Mouse (Mus musculus) heart, postnatal 14 days (tissue): ENCODE measurements at regions not wholly inside any gene's neighbourhood (a gene's known extent, or its start where the extent isn't known, plus 50 kb on each side); places are given as distances from the start of the nearest gene placed in this dataset.
"Not testable (repeated sequence)": the region's sequence is repeated elsewhere in the genome, so short reads cannot be mapped to it uniquely, and the experiment has no call there.

Experiments
- DNase-seq, 2 experiments: peaks; one replicate each; pipeline ENCODE4 v3.0.0; 2021 to 2022
- intact Hi-C: fragments of 180-260 bp; cut with DNase I; formaldehyde crosslinking; loops from one replicate; pipeline ENCODE4 v1.15.1; 2025

DNA sequence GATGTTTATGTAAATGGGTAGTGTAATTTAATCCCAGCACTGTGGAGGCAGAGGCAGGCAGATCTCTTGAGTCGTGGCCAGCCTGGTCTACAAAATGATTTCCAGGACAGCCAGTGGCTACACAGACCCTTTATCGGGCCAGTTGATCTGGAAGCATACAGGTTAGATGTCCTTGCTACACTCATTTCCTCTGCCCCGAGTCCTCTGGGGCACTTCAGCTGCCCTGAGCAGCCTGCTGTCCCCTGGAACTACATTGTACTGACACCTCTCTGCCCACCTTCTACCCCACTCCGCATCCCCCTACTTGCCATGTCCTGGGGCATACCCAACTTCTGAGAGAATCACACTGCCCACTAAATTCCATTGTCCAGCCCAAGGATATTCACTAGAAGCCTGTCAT is 60.6 kb upstream of the Helt start:
- no peak for DNase-seq
- intact Hi-C loops = no loop called here

DNA sequence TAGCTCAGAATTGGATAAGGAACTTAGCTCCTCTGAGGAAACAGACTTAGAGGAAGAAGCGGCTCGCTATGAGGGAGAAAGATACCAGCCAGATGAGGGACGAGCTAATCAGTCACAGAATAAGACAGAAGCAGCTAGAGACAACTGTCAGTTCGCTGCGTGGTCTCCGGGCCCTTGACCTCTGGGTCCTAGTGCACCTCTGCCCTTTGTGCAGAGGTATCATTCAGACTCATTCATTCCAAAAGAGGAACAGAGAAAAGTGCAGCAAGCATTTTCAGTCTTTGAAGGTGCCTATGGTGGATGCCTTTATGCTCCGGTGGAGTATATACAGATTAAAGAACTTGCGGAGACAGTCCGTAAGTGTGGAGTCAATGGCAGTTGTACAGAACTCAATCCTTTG is 63.5 kb upstream of the Helt start:
- intact Hi-C loops, DNase-seq: not testable (repeated sequence)

DNA sequence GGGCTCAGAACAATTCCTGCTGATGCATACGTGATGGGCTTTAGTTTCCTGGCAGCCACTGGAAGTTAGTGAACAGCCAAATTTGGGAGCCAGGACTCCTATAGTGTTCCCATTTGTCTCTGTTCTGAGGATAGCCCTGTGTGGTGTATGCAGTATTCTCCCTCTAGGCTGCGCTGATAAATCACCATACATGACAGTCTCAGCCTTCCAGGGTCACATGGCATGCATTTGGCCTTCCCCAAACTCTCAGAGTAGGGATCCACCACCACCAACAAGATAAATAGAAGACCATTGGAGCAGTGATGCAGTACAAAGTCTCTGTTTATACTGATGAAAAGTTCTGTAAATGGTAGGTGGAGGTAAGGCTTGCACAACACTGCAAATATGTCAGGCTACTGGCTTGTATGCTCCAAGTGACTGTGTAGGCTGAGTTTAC is 68.4 kb upstream of the Helt start:
- DNase-seq = no peak
- intact Hi-C loops = no loop called here

DNA sequence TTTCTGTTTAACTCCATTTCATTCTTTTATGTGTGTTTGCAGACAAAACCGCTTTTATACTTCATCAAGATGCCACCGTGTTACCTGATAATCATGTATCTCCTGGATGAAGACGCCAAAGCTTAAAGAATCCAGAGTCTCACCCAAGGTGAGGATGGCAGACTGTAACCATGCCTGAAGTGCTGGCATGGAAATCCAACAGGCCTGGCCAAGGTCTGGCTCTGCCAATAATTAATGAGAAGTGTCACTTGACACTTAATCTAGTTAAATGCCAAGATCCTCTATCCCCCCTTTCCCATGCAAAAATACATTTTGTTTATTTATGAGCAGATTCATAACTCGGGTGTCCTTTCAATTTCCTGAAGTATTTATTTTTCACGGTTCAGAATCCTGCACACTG is 71.2 kb upstream of the Helt start:
- intact Hi-C loops = no loop called here
- DNase-seq = no peak

DNA sequence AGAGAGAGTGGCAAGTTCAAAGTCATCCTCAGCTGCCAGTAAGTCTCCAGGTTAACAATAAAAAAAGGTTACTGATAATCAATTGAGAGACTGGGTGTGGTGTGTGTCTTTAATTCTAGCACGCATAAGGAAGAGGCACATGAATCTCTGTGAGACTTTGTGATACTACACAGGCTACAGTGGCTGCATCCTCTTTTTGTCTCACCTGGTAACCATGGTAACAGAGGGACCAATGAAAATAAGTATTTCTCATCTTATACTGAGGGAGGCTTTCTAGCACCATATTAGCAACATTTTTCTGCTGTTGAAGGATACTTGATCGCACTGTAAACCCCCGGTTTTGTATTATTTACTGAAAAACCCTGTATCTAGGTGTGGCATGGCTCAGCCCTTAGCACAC is 72.7 kb upstream of the Helt start:
- DNase-seq = no peak
- intact Hi-C loops = no loop called here

DNA sequence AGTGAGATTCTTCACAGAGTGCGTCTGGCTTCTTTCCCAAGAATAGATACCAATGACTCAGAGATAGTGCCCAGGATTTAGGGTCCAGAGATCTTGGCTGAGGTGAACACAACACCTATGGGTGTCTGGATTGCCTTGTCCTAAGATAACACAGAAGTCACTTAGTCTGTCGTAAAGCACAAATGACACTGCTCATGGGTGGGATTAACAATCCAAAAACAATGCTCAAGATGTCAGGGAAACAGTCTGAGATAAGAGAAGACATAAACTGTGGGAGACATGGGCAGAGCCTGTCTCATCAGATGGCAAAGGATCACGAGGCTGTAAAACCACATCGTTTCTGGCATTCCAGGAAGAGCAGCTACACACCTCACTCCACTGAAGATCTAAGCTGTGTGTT is 79.6 kb upstream of the Helt start:
- intact Hi-C loops = no loop called here
- no peak for DNase-seq

DNA sequence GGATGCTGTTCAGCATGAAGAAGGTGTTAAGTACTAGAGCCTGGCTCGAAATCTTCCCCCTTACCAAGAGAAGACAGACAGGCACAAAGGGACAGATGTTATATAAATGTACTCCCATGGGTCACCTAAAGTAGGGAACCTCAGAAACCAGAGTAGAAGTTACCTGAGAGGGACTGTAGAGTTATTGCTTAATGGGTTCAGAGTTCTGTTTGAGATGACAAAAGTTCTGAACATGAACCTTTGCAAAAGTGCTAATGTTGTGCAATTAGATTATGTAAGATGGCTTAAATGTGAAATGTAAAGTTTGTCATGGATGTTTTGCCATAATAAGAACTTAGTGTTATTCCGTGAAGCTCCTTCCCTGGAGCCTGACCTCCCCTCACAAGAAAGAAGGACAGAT is 81.5 kb upstream of the Helt start:
- DNase-seq = no peak
- intact Hi-C loops = no loop called here

DNA sequence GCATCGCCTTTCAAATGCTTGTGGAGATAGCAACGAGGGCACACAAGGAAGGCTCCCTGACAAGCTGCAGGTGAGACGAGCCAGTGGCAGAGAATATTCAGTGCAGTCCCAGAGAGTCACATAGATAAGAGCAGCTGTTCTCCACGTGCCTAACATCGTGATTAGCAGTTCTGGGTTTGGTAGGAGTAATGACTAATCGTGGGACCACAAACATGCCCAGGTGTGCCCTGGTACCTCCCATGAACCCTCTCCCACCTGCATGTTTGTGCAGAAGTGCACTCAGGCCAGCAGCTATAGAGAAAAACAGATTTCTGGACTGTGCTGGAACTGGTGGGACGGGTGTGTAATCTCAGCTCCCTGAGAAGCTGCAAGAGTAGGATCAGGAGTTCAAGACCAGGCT is 85.9 kb upstream of the Acsl1 start:
- DNase-seq = no peak
- intact Hi-C loops = no loop called here

DNA sequence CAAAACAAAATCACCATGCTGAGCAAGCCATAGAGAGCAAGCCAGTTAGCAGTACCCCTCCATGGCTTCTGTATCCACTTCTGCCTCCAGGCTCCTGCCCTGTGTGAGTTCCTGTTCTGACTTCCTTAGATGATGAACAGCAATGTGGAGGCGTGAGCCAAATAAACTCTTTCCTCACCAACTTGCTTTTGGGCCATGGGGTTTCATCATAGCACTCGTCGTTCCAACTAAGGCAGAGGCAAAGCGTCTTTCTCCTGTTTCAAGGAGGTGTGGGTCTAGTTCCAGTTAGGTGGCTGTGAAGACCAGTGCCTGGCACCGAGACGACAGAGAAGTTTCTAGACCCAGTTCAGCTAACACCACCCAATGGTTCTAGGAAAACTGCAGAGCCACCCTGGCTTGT is 85.0 kb upstream of the Acsl1 start:
- DNase-seq = no peak
- intact Hi-C loops = no loop called here

DNA sequence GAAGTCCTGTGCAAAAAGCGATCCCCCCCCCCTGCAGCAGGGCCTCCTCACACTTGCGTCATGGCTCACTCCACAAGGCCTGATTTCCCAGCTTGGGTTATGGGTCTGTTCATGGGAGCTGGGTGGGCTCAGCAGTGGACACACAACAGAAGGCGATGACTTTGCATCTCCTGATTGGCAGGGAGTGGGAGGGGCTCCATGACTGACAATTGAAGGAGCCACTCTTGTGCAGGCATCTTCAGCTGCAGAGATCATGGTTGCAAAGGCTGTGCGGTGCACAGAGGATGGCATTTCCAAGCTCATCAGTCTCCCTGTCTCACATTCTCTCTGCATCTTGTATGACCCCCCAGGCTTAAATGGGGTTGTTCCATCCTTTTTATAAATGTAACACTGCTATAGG is 84.3 kb upstream of the Acsl1 start:
- intact Hi-C loops = no loop called here

DNA sequence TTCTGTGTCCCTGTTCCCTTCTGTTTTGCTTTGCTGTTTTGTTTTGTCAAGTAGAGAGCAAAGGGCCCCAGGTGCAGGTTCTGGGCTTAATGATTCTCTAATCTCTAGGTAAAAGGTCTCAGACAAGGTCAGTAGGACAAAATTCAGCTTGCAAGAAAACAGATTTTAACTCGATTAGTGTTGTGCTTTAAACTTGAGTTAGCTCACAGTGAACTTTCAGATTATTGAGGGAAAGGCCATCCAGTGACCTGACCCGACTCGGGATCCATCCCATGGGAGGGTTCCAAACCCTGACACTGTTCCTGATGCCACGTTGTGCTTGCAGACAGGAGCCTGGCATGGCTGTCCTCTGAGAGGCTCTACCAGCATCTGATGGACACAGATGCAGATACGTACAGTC is 83.8 kb upstream of the Acsl1 start:
- DNase-seq = no peak
- intact Hi-C loops = no loop called here

More for the DNA sequence above, 84.3 kb upstream of the Acsl1 start:
- DNase-seq = no peak

DNA sequence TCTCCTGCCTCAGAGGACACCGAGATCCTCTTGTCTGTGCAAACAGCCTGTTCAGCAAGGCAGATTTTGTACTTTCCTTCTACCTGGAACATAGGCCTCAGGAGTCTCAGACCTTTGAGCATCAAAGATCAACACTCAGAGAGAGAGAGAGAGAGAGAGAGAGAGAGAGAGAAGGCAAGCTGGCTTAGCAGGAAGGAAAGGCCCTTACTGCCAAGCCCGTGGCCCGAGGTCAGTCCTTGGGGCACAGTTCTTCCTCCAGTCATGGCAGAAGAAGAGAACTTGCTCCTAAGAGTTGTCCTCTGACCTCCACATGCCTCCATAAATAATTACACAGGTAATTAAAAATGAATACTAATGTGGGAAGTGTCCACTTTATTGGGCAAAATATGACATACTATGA is 82.4 kb upstream of the Acsl1 start:
- no peak for DNase-seq

DNA sequence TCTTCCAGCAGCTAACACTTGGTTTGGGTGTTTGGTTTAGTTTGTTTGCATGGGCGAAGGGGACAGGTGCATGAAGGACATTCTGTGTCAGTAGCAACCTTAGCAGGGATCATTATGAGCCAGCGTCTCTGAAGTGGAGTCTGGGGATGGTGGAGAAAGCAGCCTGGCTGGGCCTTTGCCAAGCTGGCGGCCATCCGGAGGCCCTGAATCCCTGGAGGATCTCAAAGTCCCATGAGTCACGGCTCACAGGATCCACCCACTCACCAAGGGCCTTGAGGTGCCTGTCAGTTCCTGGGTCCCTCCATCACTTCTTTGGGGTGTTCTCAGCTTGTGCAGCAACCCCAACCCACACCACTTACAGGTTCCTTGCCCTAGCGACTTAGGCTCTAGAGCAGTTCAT is 80.4 kb upstream of the Acsl1 start:
- no peak for DNase-seq
- intact Hi-C loops = no loop called here

More for the DNA sequence above, 82.4 kb upstream of the Acsl1 start:
- intact Hi-C loops = no loop called here

DNA sequence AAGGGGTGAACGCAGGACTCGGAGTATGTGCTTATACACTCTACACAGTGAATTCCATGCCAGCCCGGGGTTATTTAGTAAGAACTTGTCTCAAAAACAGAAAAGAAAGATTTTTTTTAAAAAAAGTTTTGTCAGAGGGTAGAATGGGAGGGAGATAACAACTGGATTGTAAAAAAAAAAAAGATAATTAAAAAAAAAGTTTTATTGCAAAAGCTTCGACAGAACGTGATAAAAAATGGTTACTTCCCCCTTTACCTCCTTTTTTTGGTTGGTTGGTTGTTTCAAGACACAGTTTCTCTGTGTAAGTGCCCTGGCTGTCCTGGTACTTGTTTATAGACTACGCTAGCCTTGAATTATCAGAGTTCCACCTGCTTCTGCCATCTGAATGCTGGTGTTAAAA is 79.2 kb upstream of the Acsl1 start:
- intact Hi-C loops = no loop called here

DNA sequence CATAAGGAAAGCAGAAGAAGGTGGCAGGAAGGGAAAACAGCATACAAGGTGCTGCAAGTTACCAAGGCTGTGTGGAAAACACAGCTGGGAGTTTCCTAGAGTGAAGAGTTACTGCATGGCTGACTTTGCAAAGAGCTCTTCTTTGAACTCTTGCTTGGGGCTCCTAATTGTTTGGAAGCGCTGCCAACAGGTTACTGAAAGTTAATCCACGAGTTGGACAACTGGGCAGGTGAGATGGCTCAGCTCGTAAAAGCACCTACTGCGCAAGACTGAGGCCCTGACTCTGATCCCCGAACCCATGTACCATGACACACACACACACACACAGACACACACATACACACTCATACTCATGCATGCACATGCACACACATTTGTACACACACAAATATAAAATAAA is 77.5 kb upstream of the Acsl1 start:
- no peak for DNase-seq
- intact Hi-C loops = no loop called here

More for the DNA sequence above, 79.2 kb upstream of the Acsl1 start:
- DNase-seq = no peak

DNA sequence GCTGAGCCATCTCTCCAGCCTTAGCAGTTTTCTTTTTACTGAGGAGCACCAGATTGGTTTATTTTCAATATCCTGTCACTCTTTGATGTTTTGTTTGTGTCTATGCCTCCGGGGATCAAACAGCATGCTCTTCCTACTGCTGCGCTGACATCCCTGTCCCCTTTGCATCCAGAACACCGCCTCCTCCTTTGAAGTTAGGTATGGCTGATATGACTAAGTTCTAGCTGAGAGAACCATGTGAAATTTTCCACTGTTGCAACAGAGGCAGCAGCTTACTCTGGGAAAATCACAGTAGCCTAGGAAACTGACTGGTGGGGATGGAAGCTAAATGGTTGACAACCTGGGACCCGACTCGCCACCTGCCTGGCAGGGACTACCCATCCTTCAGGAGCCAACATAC is 76.1 kb upstream of the Acsl1 start:
- DNase-seq = no peak
- intact Hi-C loops = no loop called here

DNA sequence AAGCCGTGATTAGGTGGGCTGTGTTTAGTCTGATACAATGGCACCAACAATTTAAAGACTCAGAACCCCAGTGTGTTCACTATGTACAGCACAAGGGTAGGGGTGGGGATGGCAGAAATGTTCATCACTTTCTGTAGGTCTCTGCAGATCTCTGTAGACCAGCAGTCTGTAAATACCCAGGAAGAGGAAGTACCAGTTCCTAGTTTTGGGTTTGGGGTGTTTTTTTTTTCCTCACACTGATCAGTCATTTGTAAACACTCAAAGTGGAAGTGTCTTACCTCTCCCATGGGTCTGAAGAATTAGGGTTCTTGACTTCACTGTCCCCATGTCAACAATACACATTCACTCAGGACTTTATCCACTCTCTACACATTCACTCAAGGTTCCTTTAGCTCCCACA is 75.5 kb upstream of the Acsl1 start:
- no peak for DNase-seq
- intact Hi-C loops = no loop called here

DNA sequence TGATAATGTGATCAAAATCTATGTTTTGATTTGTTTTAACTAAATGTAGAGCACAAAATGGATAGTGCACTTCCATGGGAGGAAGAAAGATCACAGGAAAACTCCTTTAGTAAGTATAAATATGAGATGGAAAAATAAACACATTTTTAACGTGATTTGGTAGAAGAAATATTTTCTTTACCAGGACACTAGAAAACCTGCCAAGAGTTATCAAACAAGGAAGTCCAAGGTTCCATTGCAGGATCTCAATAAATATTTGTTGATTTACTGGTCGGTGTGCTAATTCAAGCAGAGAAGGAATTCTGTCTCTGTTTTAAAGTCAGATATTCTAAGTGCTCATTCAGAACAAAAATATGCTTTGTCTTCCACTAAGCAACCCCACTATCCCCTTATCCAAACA is 73.8 kb upstream of the Acsl1 start:
- intact Hi-C loops = no loop called here
- no peak for DNase-seq

DNA sequence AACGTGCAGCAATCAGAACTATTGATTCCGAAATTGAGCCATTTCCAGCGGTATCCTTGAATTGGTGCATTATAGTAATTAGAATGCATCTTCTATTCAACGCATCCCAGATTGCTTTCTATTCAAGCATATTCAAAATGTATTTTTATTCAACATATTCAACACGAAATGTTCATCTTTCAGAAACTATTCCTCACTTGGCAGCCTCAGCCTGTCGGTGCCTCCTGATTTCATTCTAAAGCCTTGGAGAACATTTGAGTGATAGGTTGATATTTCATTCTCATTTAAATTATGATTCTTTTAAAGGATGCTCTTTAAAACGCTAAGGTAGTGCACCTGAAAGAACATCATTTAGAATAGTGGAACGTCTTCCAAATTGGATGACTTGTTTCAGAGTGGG is 73.1 kb upstream of the Acsl1 start:
- intact Hi-C loops = no loop called here
- no peak for DNase-seq

DNA sequence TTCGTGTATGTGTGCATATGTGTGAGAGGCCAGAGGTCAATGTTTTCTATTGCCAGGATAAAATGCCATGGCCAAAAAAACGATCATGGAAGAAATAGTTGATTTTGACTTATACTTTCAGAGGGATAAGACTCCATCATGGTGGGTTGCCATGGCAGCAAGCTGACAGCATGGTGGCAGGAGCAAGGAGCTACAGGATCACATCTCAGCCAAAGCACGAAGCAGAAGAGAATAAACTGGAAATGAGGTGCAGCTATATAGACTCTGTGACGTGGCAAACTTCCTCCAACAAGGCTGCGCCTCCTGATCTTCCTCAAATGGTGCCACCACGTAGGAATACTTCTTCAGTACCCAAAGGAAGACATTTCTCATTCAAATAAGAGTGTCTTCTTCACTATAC is 70.2 kb upstream of the Acsl1 start:
- intact Hi-C loops = no loop called here
- no peak for DNase-seq

DNA sequence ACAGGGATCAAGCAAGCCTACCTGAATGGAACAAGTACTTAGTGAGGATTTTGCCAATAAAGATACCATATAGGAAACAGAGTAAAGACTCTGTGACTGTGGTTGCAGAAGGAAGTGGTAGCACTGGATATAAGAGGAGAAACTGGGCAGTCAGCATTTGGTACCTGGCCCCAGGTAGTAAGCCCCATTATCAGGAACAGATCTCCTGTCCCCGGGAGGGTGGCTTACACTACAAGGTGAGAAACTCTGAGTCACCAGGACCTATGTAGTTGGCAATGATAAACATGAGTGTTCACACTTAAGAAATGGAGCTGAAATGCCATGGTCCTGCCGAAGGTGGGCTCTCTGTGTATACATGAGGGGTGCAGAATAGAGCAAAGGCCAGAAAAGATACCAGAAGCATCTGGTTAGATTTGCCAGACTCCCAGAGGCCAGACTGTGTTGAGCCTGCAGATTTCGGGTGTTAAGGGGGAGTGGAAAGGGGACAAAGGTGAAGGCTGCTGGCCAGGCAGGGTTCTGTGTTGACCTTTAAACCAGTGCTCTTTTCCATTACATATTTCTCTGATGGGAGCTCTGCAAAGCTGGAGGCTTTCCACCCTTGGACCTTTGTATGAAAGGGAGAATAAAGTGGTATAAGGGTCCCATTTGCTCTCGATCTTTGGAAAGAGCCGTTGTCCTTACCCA is 66.8 kb upstream of the Acsl1 start:
- no peak for DNase-seq
- intact Hi-C loops = no loop called here

DNA sequence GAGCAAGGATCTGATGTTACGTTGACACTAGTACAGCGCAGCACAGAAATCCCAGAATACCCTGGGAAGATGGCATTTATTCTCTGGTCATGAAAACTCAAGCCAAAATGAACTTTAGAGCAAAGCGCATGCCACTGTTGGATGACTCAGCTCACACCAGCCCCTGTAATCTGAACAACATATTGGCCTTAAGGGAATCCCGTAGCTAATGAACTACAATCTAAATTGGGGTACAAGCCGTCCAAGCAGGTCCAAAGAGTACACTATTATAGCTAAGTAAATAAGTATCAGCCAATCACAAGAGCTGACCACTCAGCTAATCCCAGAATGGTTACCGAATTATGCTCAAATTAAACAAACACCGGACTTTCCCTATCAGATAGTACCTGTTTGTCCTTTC is 62.0 kb upstream of the Acsl1 start:
- no peak for DNase-seq
- intact Hi-C loops = no loop called here

DNA sequence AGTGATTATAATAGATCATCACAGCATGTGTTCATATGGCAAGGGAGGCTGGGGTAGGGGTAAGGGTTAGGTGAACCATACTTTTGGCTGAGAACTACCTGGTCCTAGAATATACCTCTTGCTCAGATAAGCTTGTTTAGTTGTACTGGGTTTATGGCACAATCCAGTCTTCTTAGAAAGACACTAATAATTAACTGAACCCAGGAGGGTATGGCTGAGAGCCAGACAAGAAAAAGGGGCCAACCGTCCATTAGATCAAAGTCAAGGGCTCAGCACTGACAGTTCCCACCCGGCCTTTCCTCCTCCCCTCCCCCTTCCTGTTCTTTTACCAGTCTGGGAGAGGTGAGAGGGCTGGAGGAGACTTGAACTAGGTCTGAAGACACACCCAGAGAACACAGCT is 61.5 kb upstream of the Acsl1 start:
- DNase-seq = no peak
- intact Hi-C loops = no loop called here
